Mouse (Mus musculus): ENCODE data around the gene Arnt2. TPM values are rescaled to one million over a fixed set of nuclear protein-coding genes. Genes with fewer than 3 reads are reported as not detected.

Arnt2 gene
- polyA plus RNA-seq (2017; shearing (Covaris generic)): 2.7 TPM

DNA sequence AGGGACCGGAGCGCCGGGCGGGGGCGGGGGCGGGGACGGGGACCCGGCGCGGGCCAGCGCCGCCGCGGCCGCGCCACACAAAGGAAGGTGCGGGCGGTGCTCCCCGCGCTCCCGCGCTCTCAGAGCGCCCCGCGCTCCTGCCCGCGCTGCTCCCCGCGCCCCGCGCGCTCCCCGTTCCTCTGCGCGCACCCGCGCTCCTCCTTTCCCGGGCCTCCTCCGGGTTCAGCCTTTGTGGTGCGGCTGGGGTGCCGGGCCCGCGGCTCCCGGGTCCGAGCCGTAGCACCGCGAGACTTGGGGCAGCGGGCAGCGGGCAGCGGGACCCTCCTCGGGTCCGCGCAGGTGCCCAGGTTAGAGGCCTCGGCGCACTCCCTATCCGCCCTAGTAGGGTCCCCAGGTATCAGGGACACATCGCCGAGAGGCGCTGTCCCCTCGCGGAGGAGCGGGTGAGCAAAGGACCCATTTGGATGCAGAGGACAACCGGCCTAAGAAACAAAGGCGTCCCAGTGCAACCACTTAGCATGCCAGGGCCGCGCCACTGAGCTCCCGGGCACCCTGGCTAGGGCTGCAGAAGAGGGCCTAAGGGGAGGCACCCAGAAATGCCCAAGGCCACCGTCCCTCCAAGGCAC is at the start of gene Arnt2:
Gene Arnt2, minus strand, starts transcription at position 281 of the 626 bp plus-strand sequence.

Other genes starting within 250 kb of the Arnt2 start
- not detected for gene Gm2115, start 118.8 kb upstream of the Arnt2 start, polyA plus RNA-seq (2017; shearing (Covaris generic))
- 5.3 TPM for gene Fah, start 196.5 kb upstream of the Arnt2 start, polyA plus RNA-seq (2017; shearing (Covaris generic))

Data from effector memory CD4-positive, alpha-beta T cell, adult 7 months (primary cell).